Mouse (Mus musculus): Measurements from ENCODE around the gene Tdo2. TPM values are rescaled to one million over a fixed set of nuclear protein-coding genes. Genes with fewer than 3 reads are reported as not detected.

Tdo2 gene
- 0.09 TPM in 1 of 2 replicates, not detected in the other for polyA plus RNA-seq (2015; fragmentation: Nextera tagmentation; extraction: Ambion mirVana)

- no peak for ATAC-seq (ENCODE audit: insufficient number of reproducible peaks, low FRiP score, low TSS enrichment, low read depth)
- H3K4me1 ChIP-seq = no peaks in the 10 kb centered on the region
- no peaks in the 10 kb centered on the region for H3K27me3 ChIP-seq
- H3K9ac ChIP-seq = no peak within 1 kb of the TSS
- H3K4me3 ChIP-seq = no peak within 1 kb of the TSS
- H3K36me3 ChIP-seq = no peaks in the 10 kb centered on the region
- H3K27ac ChIP-seq = no peak within 1 kb of the TSS
- H3K9me3 ChIP-seq = no peaks in the 10 kb centered on the region
- H3K4me2 ChIP-seq = no peak within 1 kb of the TSS
These were observed at the start of gene Tdo2 for GRCm38 (mm10) chr3:81976102-81976501. Tdo2 (minus strand) TSS chr3:81976202.

- Histone ChIP-seq H3K36me3 (no peaks in the 10 kb centered on the region), H3K9me3 (no peaks in the 10 kb centered on the region), H3K4me1 (no peaks in the 10 kb centered on the region), H3K27me3 (no peaks in the 10 kb centered on the region), H3K4me3 (no peak overlapping the region), H3K4me2 (no peak overlapping the region), H3K27ac (no peak overlapping the region), H3K9ac (no peak overlapping the region)
- ATAC-seq (ENCODE audit: insufficient number of reproducible peaks, low FRiP score, low TSS enrichment, low read depth) = no peak
- WGBS = 83% methylated on average over 3 of the region's 3 CpGs
These were observed 47.1 kb upstream of the Tdo2 start for GRCm38 (mm10) chr3:82023065-82023464.

GRCm38 (mm10) chr3:82022421-82022920 lies 46.5 kb upstream of the Tdo2 start:
- H3K4me3 ChIP-seq = no peak overlapping the region
- H3K4me1 ChIP-seq = no peaks in the 10 kb centered on the region
- no peaks in the 10 kb centered on the region for H3K9me3 ChIP-seq
- no peak overlapping the region for H3K27ac ChIP-seq
- no peak overlapping the region for H3K4me2 ChIP-seq
- no peak for ATAC-seq (ENCODE audit: insufficient number of reproducible peaks, low FRiP score, low TSS enrichment, low read depth)
- H3K27me3 ChIP-seq = no peaks in the 10 kb centered on the region
- H3K9ac ChIP-seq = no peak overlapping the region
- H3K36me3 ChIP-seq = no peaks in the 10 kb centered on the region
- 81% methylated on average over 8 of the region's 8 CpGs for WGBS

- Histone ChIP-seq H3K27ac (no peak overlapping the region), H3K9ac (no peak overlapping the region), H3K4me2 (no peak overlapping the region), H3K4me1 (no peaks in the 10 kb centered on the region), H3K9me3 (no peaks in the 10 kb centered on the region), H3K4me3 (no peak overlapping the region), H3K36me3 (no peaks in the 10 kb centered on the region), H3K27me3 (no peaks in the 10 kb centered on the region)
- ATAC-seq (ENCODE audit: insufficient number of reproducible peaks, low FRiP score, low TSS enrichment, low read depth) = no peak
- WGBS = 76% methylated on average over 7 of the region's 7 CpGs
These were observed 38.2 kb upstream of the Tdo2 start for GRCm38 (mm10) chr3:82014148-82014703.

- no peak for ATAC-seq (ENCODE audit: insufficient number of reproducible peaks, low FRiP score, low TSS enrichment, low read depth)
- Histone ChIP-seq H3K4me3 (no peak overlapping the region), H3K4me1 (no peaks in the 10 kb centered on the region), H3K27ac (no peak overlapping the region), H3K4me2 (no peak overlapping the region), H3K27me3 (no peaks in the 10 kb centered on the region), H3K9ac (no peak overlapping the region), H3K36me3 (no peaks in the 10 kb centered on the region), H3K9me3 (no peaks in the 10 kb centered on the region)
- 97% methylated on average over 1 of the region's 1 CpGs for WGBS
These were observed 31.0 kb upstream of the Tdo2 start for GRCm38 (mm10) chr3:82007002-82007401.

- Histone ChIP-seq H3K9ac (no peak overlapping the region), H3K27ac (no peak overlapping the region), H3K4me3 (no peak overlapping the region), H3K4me2 (no peak overlapping the region), H3K27me3 (no peaks in the 10 kb centered on the region), H3K4me1 (no peaks in the 10 kb centered on the region), H3K9me3 (no peaks in the 10 kb centered on the region), H3K36me3 (no peaks in the 10 kb centered on the region)
- 4% methylated on average over 1 of the region's 1 CpGs for WGBS
- ATAC-seq (ENCODE audit: insufficient number of reproducible peaks, low FRiP score, low TSS enrichment, low read depth) = no peak
These were observed 20.0 kb upstream of the Tdo2 start for GRCm38 (mm10) chr3:81995988-81996387.

- Histone ChIP-seq H3K27me3 (no peaks in the 10 kb centered on the region), H3K27ac (no peak overlapping the region), H3K36me3 (no peaks in the 10 kb centered on the region), H3K4me1 (no peaks in the 10 kb centered on the region), H3K9ac (no peak overlapping the region), H3K4me2 (no peak overlapping the region), H3K9me3 (no peaks in the 10 kb centered on the region), H3K4me3 (no peak overlapping the region)
- ATAC-seq (ENCODE audit: insufficient number of reproducible peaks, low FRiP score, low TSS enrichment, low read depth) = no peak
- 43% methylated on average over 4 of the region's 4 CpGs for WGBS
These were observed 19.4 kb upstream of the Tdo2 start for GRCm38 (mm10) chr3:81995371-81995770.

GRCm38 (mm10) chr3:81990531-81990930 lies 14.5 kb upstream of the Tdo2 start:
- H3K27ac ChIP-seq = no peak overlapping the region
- no peaks in the 10 kb centered on the region for H3K4me1 ChIP-seq
- no peak overlapping the region for H3K9ac ChIP-seq
- WGBS = 68% methylated on average over 3 of the region's 3 CpGs
- H3K9me3 ChIP-seq = no peaks in the 10 kb centered on the region
- H3K4me2 ChIP-seq = no peak overlapping the region
- no peak overlapping the region for H3K4me3 ChIP-seq
- no peaks in the 10 kb centered on the region for H3K27me3 ChIP-seq
- H3K36me3 ChIP-seq = no peaks in the 10 kb centered on the region
- ATAC-seq (ENCODE audit: insufficient number of reproducible peaks, low FRiP score, low TSS enrichment, low read depth) = no peak

- no peak for ATAC-seq (ENCODE audit: insufficient number of reproducible peaks, low FRiP score, low TSS enrichment, low read depth)
- Histone ChIP-seq H3K4me1 (no peaks in the 10 kb centered on the region), H3K36me3 (no peaks in the 10 kb centered on the region), H3K27ac (no peak overlapping the region), H3K27me3 (no peaks in the 10 kb centered on the region), H3K9ac (no peak overlapping the region), H3K9me3 (no peaks in the 10 kb centered on the region), H3K4me2 (no peak overlapping the region), H3K4me3 (no peak overlapping the region)
- 23% methylated on average over 2 of the region's 2 CpGs for WGBS
These were observed 13.7 kb upstream of the Tdo2 start for GRCm38 (mm10) chr3:81989692-81990141.

- no peak overlapping the region for H3K4me3 ChIP-seq
- 68% methylated on average over 3 of the region's 3 CpGs for WGBS
- no peaks in the 10 kb centered on the region for H3K36me3 ChIP-seq
- no peaks in the 10 kb centered on the region for H3K9me3 ChIP-seq
- H3K4me1 ChIP-seq = no peaks in the 10 kb centered on the region
- H3K27ac ChIP-seq = no peak overlapping the region
- no peak for ATAC-seq (ENCODE audit: insufficient number of reproducible peaks, low FRiP score, low TSS enrichment, low read depth)
- H3K4me2 ChIP-seq = no peak overlapping the region
- no peaks in the 10 kb centered on the region for H3K27me3 ChIP-seq
- no peak overlapping the region for H3K9ac ChIP-seq
These were observed 11.6 kb upstream of the Tdo2 start for GRCm38 (mm10) chr3:81987628-81988027.

GRCm38 (mm10) chr3:81986103-81986502 lies 10.1 kb upstream of the Tdo2 start:
- H3K9me3 ChIP-seq = no peaks in the 10 kb centered on the region
- no peak overlapping the region for H3K4me2 ChIP-seq
- H3K4me1 ChIP-seq = no peaks in the 10 kb centered on the region
- no peak overlapping the region for H3K27ac ChIP-seq
- H3K27me3 ChIP-seq = no peaks in the 10 kb centered on the region
- no peak overlapping the region for H3K4me3 ChIP-seq
- no peaks in the 10 kb centered on the region for H3K36me3 ChIP-seq
- 93% methylated on average over 2 of the region's 2 CpGs for WGBS
- H3K9ac ChIP-seq = no peak overlapping the region
- ATAC-seq (ENCODE audit: insufficient number of reproducible peaks, low FRiP score, low TSS enrichment, low read depth) = no peak

- ATAC-seq (ENCODE audit: insufficient number of reproducible peaks, low FRiP score, low TSS enrichment, low read depth) = no peak
- Histone ChIP-seq H3K27ac (no peak overlapping the region), H3K4me3 (no peak overlapping the region), H3K27me3 (no peaks in the 10 kb centered on the region), H3K9ac (no peak overlapping the region), H3K4me2 (no peak overlapping the region), H3K4me1 (no peaks in the 10 kb centered on the region), H3K9me3 (no peaks in the 10 kb centered on the region), H3K36me3 (no peaks in the 10 kb centered on the region)
- 70% methylated on average over 1 of the region's 1 CpGs for WGBS
These were observed 9.1 kb upstream of the Tdo2 start for GRCm38 (mm10) chr3:81985100-81985499.
